Mouse (Mus musculus) midbrain, embryonic 16.5 days (tissue): ENCODE results near the gene Fam208a. TPM values are rescaled to one million over a fixed set of nuclear protein-coding genes. Genes with fewer than 3 reads are reported as not detected.

Source experiments
- ATAC-seq: fragments of 200-750 bp; cut with Nextera tagmentation; 2 replicates; pipeline ENCODE4 v1.8.0; 2017; ENCODE audit warnings: moderate TSS enrichment
- H3K27ac ChIP-seq: fragments of 300-500 bp; sonication (generic); 2 replicates; pipeline ENCODE4 v1.5.1; 2014; ENCODE audit warnings: mild to moderate bottlenecking, low read length, mixed read lengths
- H3K27me3 ChIP-seq: fragments of 300-500 bp; sonication (generic); 2 replicates; pipeline ENCODE4 v1.6.1; 2014; ENCODE audit warnings: low read depth, low read length, mixed read lengths; ENCODE audit not compliant: control insufficient read depth, insufficient read depth
- H3K36me3 ChIP-seq: fragments of 300-500 bp; sonication (generic); 2 replicates; pipeline ENCODE4 v1.6.1; 2014; ENCODE audit warnings: mild to moderate bottlenecking, low read length, moderate library complexity, mixed read lengths; ENCODE audit not compliant: control insufficient read depth, insufficient read depth
- H3K4me1 ChIP-seq: fragments of 300-500 bp; sonication (generic); 2 replicates; pipeline ENCODE4 v1.6.1; 2014; ENCODE audit warnings: mild to moderate bottlenecking, low read length, mixed read lengths; ENCODE audit not compliant: control insufficient read depth, insufficient read depth
- H3K4me2 ChIP-seq: fragments of 300-500 bp; sonication (generic); 2 replicates; pipeline ENCODE4 v1.6.1; 2014; ENCODE audit warnings: mild to moderate bottlenecking, low read length, mixed read lengths
- H3K4me3 ChIP-seq: fragments of 300-500 bp; sonication (generic); 2 replicates; pipeline ENCODE4 v1.5.1; 2014; ENCODE audit warnings: low read depth, mild to moderate bottlenecking, low read length, moderate library complexity, mixed read lengths
- H3K9ac ChIP-seq: fragments of 300-500 bp; sonication (generic); 2 replicates; pipeline ENCODE4 v1.6.1; 2014; ENCODE audit warnings: low read depth, low read length, mixed read lengths
- H3K9me3 ChIP-seq: fragments of 300-500 bp; sonication (generic); replicated peaks from 2 replicates; pipeline ENCODE4 v1.6.1; 2014; ENCODE audit warnings: mild to moderate bottlenecking, low read length, mixed read lengths; ENCODE audit not compliant: control insufficient read depth, poor library complexity, severe bottlenecking
- WGBS: fragments of 180-500 bp; shearing (Covaris S2); extraction: QIAGEN DNeasy Blood & Tissue Kit; methylation state at CpG from one replicate; pipeline ENCODE4 v1.1.7; 2014; 5-methylcytosine and 5-hydroxymethylcytosine counted together
- polyA plus RNA-seq: library from polyadenylated mRNA; unstranded; fragments of >200 nt; fragmentation: Nextera tagmentation; extraction: Ambion mirVana; gene quantifications from 2 replicates; pipeline ENCODE4 v1.2.1, GENCODE M21; 2015

The Fam208a gene
- polyA plus RNA-seq, 1 experiment from 2014 or later, result 15.0 TPM

- ATAC-seq, result no peak
- WGBS, result 95% methylated on average over 2 of the region's 2 CpGs
- Histone ChIP-seq H3K9ac (no peak overlapping the region), H3K9me3 (no peaks in the 10 kb centered on the region), H3K27me3 (no peaks in the 10 kb centered on the region), H3K4me1 (no peaks in the 10 kb centered on the region), H3K4me2 (no peak overlapping the region), H3K27ac (no peak overlapping the region), H3K4me3 (no peak overlapping the region), H3K36me3 (no peaks in the 10 kb centered on the region)
These were observed 36.0 kb upstream of the Fam208a start for GRCm38 (mm10) chr14:27392660-27393059.

- 71% methylated on average over 10 of the region's 10 CpGs for WGBS
These were observed 34.8 kb upstream of the Fam208a start for GRCm38 (mm10) chr14:27393806-27394205.

GRCm38 (mm10) chr14:27396424-27396823 is 32.2 kb upstream of the Fam208a start:
- H3K4me3 ChIP-seq, result no peak overlapping the region
- no peaks in the 10 kb centered on the region for H3K4me1 ChIP-seq
- H3K9me3 ChIP-seq, result no peaks in the 10 kb centered on the region
- no peak for ATAC-seq
- H3K9ac ChIP-seq, result no peak overlapping the region
- no peaks in the 10 kb centered on the region for H3K27me3 ChIP-seq
- H3K36me3 ChIP-seq, result no peaks in the 10 kb centered on the region
- no peak overlapping the region for H3K4me2 ChIP-seq
- no peak overlapping the region for H3K27ac ChIP-seq
- 82% methylated on average over 7 of the region's 7 CpGs for WGBS

More at GRCm38 (mm10) chr14:27393806-27394205, 34.8 kb upstream of the Fam208a start:
- Histone ChIP-seq H3K9me3 (no peaks in the 10 kb centered on the region), H3K4me1 (no peaks in the 10 kb centered on the region), H3K36me3 (no peaks in the 10 kb centered on the region), H3K27me3 (no peaks in the 10 kb centered on the region), H3K27ac (no peak overlapping the region), H3K4me2 (no peak overlapping the region), H3K9ac (no peak overlapping the region), H3K4me3 (no peak overlapping the region)
- ATAC-seq, result no peak

GRCm38 (mm10) chr14:27397526-27397925 is 31.1 kb upstream of the Fam208a start:
- no peak for ATAC-seq
- Histone ChIP-seq H3K4me3 (no peak overlapping the region), H3K4me1 (no peaks in the 10 kb centered on the region), H3K9me3 (no peaks in the 10 kb centered on the region), H3K27me3 (no peaks in the 10 kb centered on the region), H3K27ac (no peak overlapping the region), H3K4me2 (no peak overlapping the region), H3K36me3 (no peaks in the 10 kb centered on the region), H3K9ac (no peak overlapping the region)
- 77% methylated on average over 6 of the region's 6 CpGs for WGBS

- no peaks in the 10 kb centered on the region for H3K36me3 ChIP-seq
- WGBS, result 90% methylated on average over 6 of the region's 6 CpGs
- H3K4me1 ChIP-seq, result no peaks in the 10 kb centered on the region
- no peak overlapping the region for H3K9ac ChIP-seq
- H3K4me2 ChIP-seq, result no peak overlapping the region
- ATAC-seq, result no peak
- H3K9me3 ChIP-seq, result no peaks in the 10 kb centered on the region
- no peaks in the 10 kb centered on the region for H3K27me3 ChIP-seq
- H3K27ac ChIP-seq, result no peak overlapping the region
- H3K4me3 ChIP-seq, result no peak overlapping the region
These were observed 28.1 kb upstream of the Fam208a start for GRCm38 (mm10) chr14:27400495-27400894.

GRCm38 (mm10) chr14:27401717-27402278 is 26.8 kb upstream of the Fam208a start:
- Histone ChIP-seq H3K4me3 (no peak overlapping the region), H3K27ac (no peak overlapping the region), H3K4me1 (no peaks in the 10 kb centered on the region), H3K36me3 (no peaks in the 10 kb centered on the region), H3K9ac (no peak overlapping the region), H3K4me2 (no peak overlapping the region), H3K27me3 (no peaks in the 10 kb centered on the region), H3K9me3 (peaks cover 4% of the 10 kb centered on the region; the same call in 1 of the 2 replicates)
- ATAC-seq, result no peak
- 86% methylated on average over 12 of the region's 12 CpGs for WGBS

- H3K36me3 ChIP-seq, result no peaks in the 10 kb centered on the region
- H3K27ac ChIP-seq, result no peak overlapping the region
- H3K9ac ChIP-seq, result no peak overlapping the region
- H3K27me3 ChIP-seq, result no peaks in the 10 kb centered on the region
- H3K4me1 ChIP-seq, result no peaks in the 10 kb centered on the region
- ATAC-seq, result no peak
- peaks cover 4% of the 10 kb centered on the region; the same call in 1 of the 2 replicates for H3K9me3 ChIP-seq
- WGBS, result 84% methylated on average over 10 of the region's 10 CpGs
- no peak overlapping the region for H3K4me3 ChIP-seq
- no peak overlapping the region for H3K4me2 ChIP-seq
These were observed 26.0 kb upstream of the Fam208a start for GRCm38 (mm10) chr14:27402332-27403250.

- no peak for ATAC-seq
These were observed 23.2 kb upstream of the Fam208a start for GRCm38 (mm10) chr14:27405452-27405851.

GRCm38 (mm10) chr14:27405947-27406346 is 22.7 kb upstream of the Fam208a start:
- H3K27me3 ChIP-seq, result no peaks in the 10 kb centered on the region
- 98% methylated on average over 2 of the region's 2 CpGs for WGBS
- no peak overlapping the region for H3K4me2 ChIP-seq
- H3K4me3 ChIP-seq, result no peak overlapping the region
- H3K27ac ChIP-seq, result no peak overlapping the region
- no peaks in the 10 kb centered on the region for H3K36me3 ChIP-seq
- H3K9me3 ChIP-seq, result peaks cover 12% of the 10 kb centered on the region; the same call in 1 of the 2 replicates
- no peak for ATAC-seq
- H3K9ac ChIP-seq, result no peak overlapping the region
- H3K4me1 ChIP-seq, result no peaks in the 10 kb centered on the region

More at GRCm38 (mm10) chr14:27405452-27405851, 23.2 kb upstream of the Fam208a start:
- no peak overlapping the region for H3K4me2 ChIP-seq
- H3K4me1 ChIP-seq, result no peaks in the 10 kb centered on the region
- H3K9me3 ChIP-seq, result peaks cover 12% of the 10 kb centered on the region; the same call in 1 of the 2 replicates
- no peaks in the 10 kb centered on the region for H3K27me3 ChIP-seq
- H3K9ac ChIP-seq, result no peak overlapping the region
- no peaks in the 10 kb centered on the region for H3K36me3 ChIP-seq
- 95% methylated on average over 4 of the region's 4 CpGs for WGBS
- H3K4me3 ChIP-seq, result no peak overlapping the region
- no peak overlapping the region for H3K27ac ChIP-seq
